Mouse (Mus musculus) myocyte (in vitro differentiated cells): ENCODE measurements around the gene Hagh.
A peak's percentile ranks its signal among the peaks of the same experiment; 100 is the strongest.

Experiments
- CEBPB ChIP-seq: IDR thresholded peaks from 2 replicates; pipeline ENCODE4 v1.6.1; 2011; ENCODE audit warnings: mild to moderate bottlenecking, moderate library complexity; ENCODE audit not compliant: poor library complexity, insufficient read depth, severe bottlenecking
- E2F4 ChIP-seq: IDR thresholded peaks from one replicate; pipeline ENCODE4 v1.6.1; 2011; ENCODE audit warnings: mild to moderate bottlenecking, control low read depth, moderate library complexity; ENCODE audit not compliant: insufficient read depth
- MAX ChIP-seq: IDR thresholded peaks from one replicate; pipeline ENCODE4 v1.6.1; 2011; ENCODE audit warnings: low read depth, mild to moderate bottlenecking, control low read depth
- MYOG ChIP-seq, 3 experiments: IDR thresholded peaks; one replicate each; pipeline ENCODE4 v1.6.1; 2011; ENCODE audit warnings: control low read depth in 2 of 3, low read depth in 2 of 3, mild to moderate bottlenecking in 2 of 3; ENCODE audit not compliant: insufficient read length in 2 of 3, control insufficient read depth in 1 of 3, insufficient read depth in 1 of 3
- POLR2A ChIP-seq: IDR thresholded peaks from one replicate; pipeline ENCODE4 v1.6.1; 2011; ENCODE audit warnings: low read depth, mild to moderate bottlenecking, control low read depth, moderate library complexity; ENCODE audit not compliant: insufficient read length
- POLR2AphosphoS2 ChIP-seq: IDR thresholded peaks from one replicate; pipeline ENCODE4 v1.6.1; 2011; ENCODE audit warnings: low read depth, control low read depth; ENCODE audit not compliant: insufficient read length
- SRF ChIP-seq: IDR thresholded peaks from one replicate; pipeline ENCODE4 v1.6.1; 2011; ENCODE audit warnings: low read depth; ENCODE audit not compliant: control insufficient read depth, insufficient read length
- TCF12 ChIP-seq: IDR thresholded peaks from one replicate; pipeline ENCODE4 v1.6.1; 2011; ENCODE audit warnings: mild to moderate bottlenecking, control low read depth; ENCODE audit not compliant: poor library complexity, insufficient read depth, severe bottlenecking
- USF1 ChIP-seq: IDR thresholded peaks from one replicate; pipeline ENCODE4 v1.6.1; 2011; ENCODE audit warnings: low read depth, mild to moderate bottlenecking, control low read depth, moderate library complexity

GRCm38 (mm10) chr17:24902124-24902523 is 62.2 kb downstream of the Hagh start:
- no peak for TF ChIP-seq POLR2A
- TF ChIP-seq E2F4, result no peak
- TF ChIP-seq MYOG (IDR thresholded peaks at IDR 0.05; ENCODE audit: control insufficient read depth in 1 of 3, insufficient read depth in 1 of 3, insufficient read length in 2 of 3, low read depth in 2 of 3), result no peak
- TF ChIP-seq MAX, result no peak
- TF ChIP-seq USF1, result no peak
- no peak for TF ChIP-seq TCF12
- TF ChIP-seq POLR2AphosphoS2, result peak; percentile 18
- no peak for TF ChIP-seq CEBPB
- no peak for TF ChIP-seq SRF
